Mouse (Mus musculus) spleen, postnatal 14 days (tissue): ENCODE data around the gene Fam163b.
A peak's percentile ranks its signal among the peaks of the same experiment; 100 is the strongest.

Experiments
- DNase-seq, 2 experiments: peaks; one replicate each; pipeline ENCODE4 v3.0.0; 2021 to 2022; ENCODE audit warnings: low spot score in 2 of 2

The Fam163b gene

GRCm38 (mm10) chr2:27135935-27136334 is 6.4 kb downstream of the Fam163b start:
- DNase-seq: no peak

GRCm38 (mm10) chr2:27128990-27129389 is 13.3 kb downstream of the Fam163b start:
- DNase-seq: no peak

- DNase-seq: no peak
Observed at GRCm38 (mm10) chr2:27126496-27126895, 15.8 kb downstream of the Fam163b start.

GRCm38 (mm10) chr2:27125979-27126378 is 16.3 kb downstream of the Fam163b start:
- peak; percentile 15 to 60 for DNase-seq

- no peak for DNase-seq
Observed at GRCm38 (mm10) chr2:27123121-27123520, 19.2 kb downstream of the Fam163b start.

- no peak for DNase-seq
Observed at GRCm38 (mm10) chr2:27122578-27122977, 19.7 kb downstream of the Fam163b start.

- peak; percentile 45 to 57 for DNase-seq
Observed at GRCm38 (mm10) chr2:27121626-27122355, 20.5 kb downstream of the Fam163b start.

- DNase-seq: no peak
Observed at GRCm38 (mm10) chr2:27120241-27120641, 22.1 kb downstream of the Fam163b start.

GRCm38 (mm10) chr2:27119766-27120165 is 22.5 kb downstream of the Fam163b start:
- DNase-seq: no peak

- no peak for DNase-seq
Observed at GRCm38 (mm10) chr2:27118452-27118851, 23.8 kb downstream of the Fam163b start.

GRCm38 (mm10) chr2:27114169-27114568 is 28.1 kb downstream of the Fam163b start:
- no peak for DNase-seq

- DNase-seq: no peak
Observed at GRCm38 (mm10) chr2:27112585-27112984, 29.7 kb downstream of the Fam163b start.

- no peak for DNase-seq
Observed at GRCm38 (mm10) chr2:27109052-27109451, 33.2 kb downstream of the Fam163b start.

- DNase-seq: no peak
Observed at GRCm38 (mm10) chr2:27108144-27108543, 34.1 kb downstream of the Fam163b start.

- no peak for DNase-seq
Observed at GRCm38 (mm10) chr2:27106816-27107215, 35.5 kb downstream of the Fam163b start.

GRCm38 (mm10) chr2:27103554-27103953 is 38.7 kb downstream of the Fam163b start:
- DNase-seq: no peak

GRCm38 (mm10) chr2:27097776-27098175 is 44.5 kb downstream of the Fam163b start:
- no peak for DNase-seq

- no peak for DNase-seq
Observed at GRCm38 (mm10) chr2:27097241-27097656, 45.0 kb downstream of the Fam163b start.

- DNase-seq: no peak
Observed at GRCm38 (mm10) chr2:27096341-27096981, 45.8 kb downstream of the Fam163b start.

- no peak for DNase-seq
Observed at GRCm38 (mm10) chr2:27095178-27095577, 47.1 kb downstream of the Fam163b start.

- DNase-seq: no peak
Observed at GRCm38 (mm10) chr2:27089238-27089637, 53.1 kb downstream of the Fam163b start.

GRCm38 (mm10) chr2:27088700-27089099 is 53.6 kb downstream of the Fam163b start:
- DNase-seq: no peak

GRCm38 (mm10) chr2:27088071-27088644 is 54.1 kb downstream of the Fam163b start:
- no peak for DNase-seq
